Comparison of ENCODE assay signal across 8 mouse cellular contexts in the genomic region with DNA sequence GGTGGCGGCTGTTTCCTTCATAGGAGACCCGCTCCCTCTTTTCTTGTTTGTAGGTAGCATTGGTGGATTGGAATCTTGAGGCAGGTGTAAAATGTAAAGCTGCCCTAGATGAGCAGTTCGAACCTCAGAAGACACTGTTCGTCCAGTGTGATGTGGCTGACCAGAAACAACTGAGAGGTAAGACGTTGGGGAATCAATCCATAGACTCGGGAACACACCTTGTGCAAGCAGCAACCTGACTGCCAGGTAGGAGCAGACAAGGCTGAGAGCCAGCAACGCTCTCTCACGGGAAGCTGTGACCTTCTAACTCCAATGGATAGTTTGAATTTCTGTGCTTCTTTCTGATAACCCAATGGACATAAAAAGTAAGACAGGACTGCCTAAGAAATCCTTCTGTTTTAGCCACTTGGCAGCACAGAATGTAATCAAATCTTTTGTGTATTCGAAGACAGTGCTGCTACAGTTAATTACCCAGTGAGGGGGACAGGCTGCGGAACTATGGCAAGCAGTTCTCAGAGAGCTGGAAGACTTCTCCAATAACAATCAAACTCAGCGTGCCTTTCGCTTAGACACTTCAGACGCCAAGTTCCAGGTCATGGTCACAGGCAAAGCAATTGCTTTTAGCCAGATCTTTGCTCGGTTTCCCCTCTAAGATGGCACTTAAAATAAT. TPM values are rescaled to one million over a fixed set of nuclear protein-coding genes. Genes with fewer than 3 reads are reported as not detected.
A peak's percentile ranks its signal among the peaks of the same experiment; 100 is the strongest.
DNase-seq lines count a peak whose midpoint lies in the region; ATAC-seq lines count a peak whose summit lies in the region.

No protein-coding gene starts in this region.

- WGBS in neural tube, embryonic 11.5 days, result 30% methylated on average over 14 of the region's 14 CpGs
- WGBS in limb, embryonic 13.5 days, result 24% methylated on average over 14 of the region's 14 CpGs
- 17% methylated on average over 14 of the region's 14 CpGs for WGBS in stomach, embryonic 14.5 days

- H3K4me2 ChIP-seq in neural tube, embryonic 11.5 days (ENCODE audit: low read depth), result peak overlapping the region; percentile 76
- peak overlapping the region; percentile 89 for H3K4me2 ChIP-seq in limb, embryonic 13.5 days (replicated peaks)
- H3K4me2 ChIP-seq in stomach, embryonic 14.5 days (replicated peaks; ENCODE audit: low read depth, low read length), result peak overlapping the region; percentile 72

- H3K27ac ChIP-seq in neural tube, embryonic 11.5 days (ENCODE audit: low read depth, low read length), result no peak overlapping the region
- H3K27ac ChIP-seq in limb, embryonic 13.5 days, result no peak overlapping the region
- peak overlapping the region; percentile 52; the same call in 1 of the 2 replicates for H3K27ac ChIP-seq in stomach, embryonic 14.5 days (ENCODE audit: low read length)

- no peaks in the 10 kb centered on the region for H3K9me3 ChIP-seq in neural tube, embryonic 11.5 days (ENCODE audit: control insufficient read depth, low read length)
- H3K9me3 ChIP-seq in limb, embryonic 13.5 days, result no peaks in the 10 kb centered on the region
- no peaks in the 10 kb centered on the region for H3K9me3 ChIP-seq in stomach, embryonic 14.5 days (ENCODE audit: control insufficient read depth, low read depth, low read length)

- peak; percentile 7 to 10 for DNase-seq in cerebellum, postnatal 14 days
- DNase-seq in cerebellum, postnatal 25 days, result no peak
- DNase-seq in neural tube, embryonic 11.5 days (ENCODE audit: low spot score), result no peak
- no peak for DNase-seq in neural tube, embryonic 10.5 days (ENCODE audit: extremely low spot score, low spot score)
- no peak for DNase-seq in Muller cell, postnatal 12 days (ENCODE audit: inconsistent ontology term)
- no peak for DNase-seq in gastrocnemius, adult 18-20 months (ENCODE audit: low spot score)

- H3K9ac ChIP-seq in neural tube, embryonic 11.5 days (ENCODE audit: low read length), result peak overlapping the region; percentile 44; the same call in 1 of the 2 replicates
- peak overlapping the region; percentile 67 for H3K9ac ChIP-seq in limb, embryonic 13.5 days
- H3K9ac ChIP-seq in stomach, embryonic 14.5 days (replicated peaks; ENCODE audit: low read depth, low read length), result peak overlapping the region; percentile 50; the same call in 1 of the 2 replicates

- ATAC-seq in neural tube, embryonic 11.5 days (ENCODE audit: insufficient read depth, low FRiP score, low TSS enrichment), result no peak; the same call in 1 of the 2 replicates
- no peak for ATAC-seq in limb, embryonic 13.5 days (ENCODE audit: low FRiP score, low read depth)
- ATAC-seq in stomach, embryonic 14.5 days (ENCODE audit: insufficient number of reproducible peaks, insufficient read depth, low FRiP score, low read depth), result no peak

- peak overlapping the region; percentile 46 for H3K4me3 ChIP-seq in neural tube, embryonic 11.5 days (ENCODE audit: low read depth, low read length)
- peak overlapping the region; percentile 55 for H3K4me3 ChIP-seq in limb, embryonic 13.5 days
- peak overlapping the region; percentile 63 for H3K4me3 ChIP-seq in stomach, embryonic 14.5 days (ENCODE audit: low read depth, low read length)

- peaks cover 3% of the 10 kb centered on the region; the same call in 1 of the 2 replicates for H3K4me1 ChIP-seq in neural tube, embryonic 11.5 days (ENCODE audit: control insufficient read depth, insufficient read depth, low read length)
- H3K4me1 ChIP-seq in limb, embryonic 13.5 days, result peaks cover 18% of the 10 kb centered on the region
- H3K4me1 ChIP-seq in stomach, embryonic 14.5 days (ENCODE audit: control insufficient read depth, insufficient read depth, low read length), result peaks cover 7% of the 10 kb centered on the region; the same call in 1 of the 2 replicates

- H3K36me3 ChIP-seq in neural tube, embryonic 11.5 days (ENCODE audit: control insufficient read depth, insufficient read depth, low read length), result no peaks in the 10 kb centered on the region
- H3K36me3 ChIP-seq in limb, embryonic 13.5 days, result no peaks in the 10 kb centered on the region
- H3K36me3 ChIP-seq in stomach, embryonic 14.5 days (ENCODE audit: control insufficient read depth, insufficient read depth, low read length), result no peaks in the 10 kb centered on the region

- H3K27me3 ChIP-seq in neural tube, embryonic 11.5 days (ENCODE audit: control insufficient read depth, insufficient read depth, low read length), result no peaks in the 10 kb centered on the region
- peaks cover 19% of the 10 kb centered on the region; the same call in 1 of the 2 replicates for H3K27me3 ChIP-seq in limb, embryonic 13.5 days
- H3K27me3 ChIP-seq in stomach, embryonic 14.5 days (ENCODE audit: control insufficient read depth, insufficient read depth, low read length), result no peaks in the 10 kb centered on the region

RNA-seq across cellular contexts. Expression of a gene that starts 0.6 kb away (rescaled TPM):
- polyA plus RNA-seq in neural tube, embryonic 11.5 days (2014; fragmentation: Nextera tagmentation; extraction: Ambion mirVana), result 9.5 and 10.2 TPM in 2 replicates
- polyA plus RNA-seq in limb, embryonic 13.5 days (2015; fragmentation: Nextera tagmentation; extraction: Ambion mirVana), result 16.9 and 19.1 TPM in 2 replicates
- 57.4 and 62.8 TPM in 2 replicates for polyA plus RNA-seq in stomach, embryonic 14.5 days (2014; fragmentation: Nextera tagmentation; extraction: Ambion mirVana)
- total RNA-seq in gastrocnemius, adult 18-20 months (2021), result 1 to 10 TPM; 1.3 to 2.6 TPM

Comparison
In these comparisons a context has a peak if more than half of its experiments do, and no peak if none do; other contexts are left out.
1. DNase-seq: peak in cerebellum, postnatal 14 days (2 of 2); none in cerebellum, postnatal 25 days (0 of 2), neural tube, embryonic 11.5 days (single experiment), neural tube, embryonic 10.5 days (single experiment), Muller cell, postnatal 12 days (single experiment) and gastrocnemius, adult 18-20 months (single experiment).
2. Peak in every context shown above with its lines, with median percentiles within 50 percentile points of each other: H3K4me2 ChIP-seq, H3K4me3 ChIP-seq and H3K9ac ChIP-seq.